In the genomic region with DNA sequence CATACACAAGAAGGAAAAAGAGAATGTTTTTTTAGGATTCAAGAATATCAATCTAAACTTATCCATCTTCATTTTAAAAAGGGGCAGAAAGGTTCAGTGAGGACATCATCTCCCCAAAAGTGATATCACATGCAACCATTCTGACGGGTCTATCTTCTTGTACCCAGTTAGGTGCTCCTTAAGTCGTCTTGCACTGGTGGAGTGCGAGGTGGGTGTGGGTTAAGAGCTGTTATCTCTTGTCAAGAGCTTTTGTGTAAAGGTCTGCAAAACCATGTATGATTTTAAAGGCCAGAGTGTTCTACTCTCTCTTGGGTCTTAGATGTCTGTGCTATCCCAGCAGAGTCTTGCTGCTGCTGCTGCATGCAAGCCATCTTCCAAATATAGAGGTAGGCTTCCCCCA, we compare ENCODE assay signal across 28 mouse cellular contexts. TPM values are rescaled to one million over a fixed set of nuclear protein-coding genes. Genes with fewer than 3 reads are reported as not detected.
DNase-seq lines count a peak whose midpoint lies in the region; ATAC-seq and TF ChIP-seq lines count a peak whose summit lies in the region.
"Had no signal": no experiment of that assay in that cellular context is flagged by ENCODE, and none has a peak within 500 bp of the region (broad histone marks: within the 10 kb centered on the region; RNA-seq: fewer than 3 reads in every experiment).

No protein-coding gene starts in this region.

- ATAC-seq in liver, postnatal 0 days = no peak
- ATAC-seq in liver, embryonic 11.5 days (replicated peaks; ENCODE audit: low FRiP score) = peak; percentile 61
- peak; percentile 19; the same call in 1 of the 2 replicates for ATAC-seq in liver, embryonic 14.5 days (ENCODE audit: insufficient read depth)
- peak; percentile 51 for ATAC-seq in megakaryocyte-erythroid progenitor cell, adult 5-6 weeks (replicated peaks; ENCODE audit: low FRiP score, low TSS enrichment, poor library complexity, severe bottlenecking)
- ATAC-seq: activated CD4-positive, CD25-positive, alpha-beta regulatory T cell, adult 4 months; forebrain, embryonic 13.5 days; forebrain, embryonic 16.5 days had no signal

- H3K4me1 ChIP-seq in liver, postnatal 0 days (ENCODE audit: insufficient read depth) = peaks cover 30% of the 10 kb centered on the region
- peaks cover 50% of the 10 kb centered on the region for H3K4me1 ChIP-seq in liver, embryonic 11.5 days (replicated peaks; ENCODE audit: control insufficient read depth, insufficient read depth, low read length)
- H3K4me1 ChIP-seq in liver, embryonic 14.5 days (replicated peaks; ENCODE audit: control insufficient read depth in 2 of 2, insufficient read depth in 2 of 2, low read length in 1 of 2) = peaks cover 56% of the 10 kb centered on the region in 2 experiments
- H3K4me1 ChIP-seq: forebrain, embryonic 13.5 days; hindbrain, embryonic 13.5 days had no signal

- TF ChIP-seq EP300 in liver, postnatal 0 days (IDR thresholded peaks at IDR 0.05; ENCODE audit: low read depth) = no peak
- 0 out of 2 replicates have a peak, but pooled peaks have one; percentile 26 for TF ChIP-seq EP300 in liver, embryonic 14.5 days (IDR thresholded peaks at IDR 0.05; ENCODE audit: low read depth)

- peak; percentile 62 for DNase-seq in liver
- no peak for DNase-seq in liver, postnatal 0 days
- DNase-seq in liver, embryonic 11.5 days (ENCODE audit: low spot score) = no peak
- DNase-seq in liver, embryonic 14.5 days (ENCODE audit: low read depth in 3 of 3, low spot score in 3 of 3) = no peak
- DNase-seq in left cerebral cortex, adult 8-10 months (ENCODE audit: low spot score in 2 of 2) = no peak
- DNase-seq in lung, postnatal 36 days = no peak
- DNase-seq: adrenal gland, adult 8-10 months; adrenal gland, postnatal 25 days; cerebellum, adult 11-12 months; cerebellum, adult 8-10 months; cerebellum, postnatal 14 days; gastrocnemius, adult 2 months; gastrocnemius, postnatal 14 days; heart, adult 18-20 months; heart, postnatal 10 days; heart, postnatal 36 days had no signal

- no peak overlapping the region for H3K9ac ChIP-seq in liver, postnatal 0 days (replicated peaks)
- no peak overlapping the region for H3K9ac ChIP-seq in liver, embryonic 11.5 days (ENCODE audit: low read depth, low read length)
- H3K9ac ChIP-seq in liver, embryonic 14.5 days (replicated peaks) = no peak overlapping the region
- H3K9ac ChIP-seq: forebrain, embryonic 13.5 days; heart, embryonic 12.5 days; heart, embryonic 15.5 days; hindbrain, embryonic 13.5 days had no signal

- no peak overlapping the region for H3K4me3 ChIP-seq in liver, postnatal 0 days (ENCODE audit: low read depth, low read length)
- no peak overlapping the region for H3K4me3 ChIP-seq in liver, embryonic 11.5 days (ENCODE audit: low read depth, low read length)
- H3K4me3 ChIP-seq in liver, embryonic 14.5 days (ENCODE audit: insufficient read depth in 1 of 2, low read depth in 2 of 2, low read length in 2 of 2) = no peak overlapping the region
- H3K4me3 ChIP-seq: forebrain, embryonic 10.5 days; forebrain, embryonic 13.5 days; gastrocnemius, adult 2 months; heart, embryonic 12.5 days; heart, embryonic 15.5 days; hindbrain, embryonic 10.5 days; hindbrain, embryonic 13.5 days had no signal

- 46% methylated on average over 3 of the region's 3 CpGs for WGBS in liver, postnatal 0 days (ENCODE audit: insufficient replicate concordance)
- WGBS in liver, embryonic 11.5 days = 45% methylated on average over 3 of the region's 3 CpGs
- WGBS in liver, embryonic 14.5 days (ENCODE audit: insufficient replicate concordance) = 17% methylated on average over 3 of the region's 3 CpGs

- H3K27me3 ChIP-seq in liver, postnatal 0 days (ENCODE audit: insufficient read depth, low read length) = no peaks in the 10 kb centered on the region
- H3K27me3 ChIP-seq in liver, embryonic 11.5 days (replicated peaks; ENCODE audit: control insufficient read depth, insufficient read depth, low read length) = no peaks in the 10 kb centered on the region
- no peaks in the 10 kb centered on the region for H3K27me3 ChIP-seq in liver, embryonic 14.5 days (ENCODE audit: control insufficient read depth, insufficient read depth, low read length)
- H3K27me3 ChIP-seq: forebrain, embryonic 13.5 days; heart, embryonic 12.5 days; heart, embryonic 15.5 days; hindbrain, embryonic 13.5 days had no signal

- H3K27ac ChIP-seq in liver, postnatal 0 days (ENCODE audit: low read depth) = no peak overlapping the region
- H3K27ac ChIP-seq in liver, embryonic 11.5 days (ENCODE audit: low read depth, low read length) = peak overlapping the region; percentile 46; the same call in 1 of the 2 replicates
- peak overlapping the region; percentile 29 for H3K27ac ChIP-seq in liver, embryonic 14.5 days
- H3K27ac ChIP-seq: forebrain, embryonic 10.5 days; forebrain, embryonic 13.5 days; gastrocnemius, adult 2 months; heart, embryonic 15.5 days; hindbrain, embryonic 10.5 days; hindbrain, embryonic 13.5 days had no signal

- no peaks in the 10 kb centered on the region for H3K9me3 ChIP-seq in liver, postnatal 0 days (ENCODE audit: low read length)
- no peaks in the 10 kb centered on the region for H3K9me3 ChIP-seq in liver, embryonic 11.5 days (ENCODE audit: control insufficient read depth, low read length)
- no peaks in the 10 kb centered on the region for H3K9me3 ChIP-seq in liver, embryonic 14.5 days (ENCODE audit: control insufficient read depth, low read length)
- H3K9me3 ChIP-seq: forebrain, embryonic 10.5 days; forebrain, embryonic 13.5 days; heart, embryonic 12.5 days; heart, embryonic 15.5 days; hindbrain, embryonic 10.5 days; hindbrain, embryonic 13.5 days had no signal

- H3K4me2 ChIP-seq in liver, postnatal 0 days (ENCODE audit: low read depth, low read length) = no peak overlapping the region
- no peak overlapping the region; the same call in 1 of the 2 replicates for H3K4me2 ChIP-seq in liver, embryonic 11.5 days
- no peak overlapping the region for H3K4me2 ChIP-seq in liver, embryonic 14.5 days (ENCODE audit: low read depth)
- H3K4me2 ChIP-seq: forebrain, embryonic 13.5 days; heart, embryonic 12.5 days; heart, embryonic 15.5 days; hindbrain, embryonic 13.5 days had no signal

- peaks cover 17% of the 10 kb centered on the region for H3K36me3 ChIP-seq in liver, postnatal 0 days (replicated peaks; ENCODE audit: insufficient read depth, low read length)
- no peaks in the 10 kb centered on the region for H3K36me3 ChIP-seq in liver, embryonic 11.5 days (ENCODE audit: control insufficient read depth, insufficient read depth, low read length)
- peaks cover 19% of the 10 kb centered on the region for H3K36me3 ChIP-seq in liver, embryonic 14.5 days (replicated peaks; ENCODE audit: control insufficient read depth, insufficient read depth, low read depth)
- H3K36me3 ChIP-seq: forebrain, embryonic 10.5 days; heart, embryonic 12.5 days; heart, embryonic 15.5 days; hindbrain, embryonic 10.5 days; hindbrain, embryonic 13.5 days had no signal

- no peak for TF ChIP-seq CTCF in liver, postnatal 0 days (IDR thresholded peaks at IDR 0.05; ENCODE audit: low read depth)
- TF ChIP-seq CTCF in liver, embryonic 14.5 days (IDR thresholded peaks at IDR 0.05; ENCODE audit: low read depth) = no peak

RNA-seq across cellular contexts. Expression of gene AA986860, which starts 15.0 kb away (rescaled TPM):
- polyA plus RNA-seq in liver, postnatal 0 days (2015; fragmentation: Nextera tagmentation; extraction: Ambion mirVana) = 1.1 and 1.4 TPM in 2 replicates
- 7.1 and 7.9 TPM in 2 replicates for polyA plus RNA-seq in liver, embryonic 11.5 days (2014; fragmentation: Nextera tagmentation; extraction: Ambion mirVana)
- polyA plus RNA-seq in liver, embryonic 14.5 days (2012; rRNA removed) = 3.6 and 3.7 TPM in 2 replicates
- 5.3 and 8.7 TPM in 2 replicates for polyA plus RNA-seq in liver, embryonic 14.5 days (2014; fragmentation: Nextera tagmentation; extraction: Ambion mirVana)
- total RNA-seq in megakaryocyte-erythroid progenitor cell, adult 5-6 weeks (2014; fragmentation: Nextera tagmentation) = 0.66 and 1.5 TPM in 2 replicates
- total RNA-seq in megakaryocyte-erythroid progenitor cell, adult 5-6 weeks (2017) = 0.50 and 0.94 TPM in 2 replicates
- 1 to 10 TPM; 1.9 to 2.5 (median 2.1) TPM for total RNA-seq in left cerebral cortex, adult 8-10 months (2022)

RNA-seq across cellular contexts. Expression of gene Pfkfb2, which starts 17.8 kb away (rescaled TPM):
- polyA plus RNA-seq in liver, postnatal 0 days (2015; fragmentation: Nextera tagmentation; extraction: Ambion mirVana) = 2.0 and 2.6 TPM in 2 replicates
- polyA plus RNA-seq in liver, embryonic 11.5 days (2014; fragmentation: Nextera tagmentation; extraction: Ambion mirVana) = 4.9 and 6.1 TPM in 2 replicates
- polyA plus RNA-seq in liver, embryonic 14.5 days (2012; rRNA removed) = 6.4 and 7.2 TPM in 2 replicates
- polyA plus RNA-seq in liver, embryonic 14.5 days (2014; fragmentation: Nextera tagmentation; extraction: Ambion mirVana) = 1.7 and 3.6 TPM in 2 replicates
- 22.6 and 26.7 TPM in 2 replicates for total RNA-seq in megakaryocyte-erythroid progenitor cell, adult 5-6 weeks (2014; fragmentation: Nextera tagmentation)
- total RNA-seq in megakaryocyte-erythroid progenitor cell, adult 5-6 weeks (2017) = 16.0 and 18.3 TPM in 2 replicates
- 10 to 100 TPM; 44.4 to 48.1 (median 46.4) TPM for total RNA-seq in left cerebral cortex, adult 8-10 months (2022)

RNA-seq across cellular contexts. Expression of gene Yod1, which starts 29.7 kb away (rescaled TPM):
- polyA plus RNA-seq in liver, postnatal 0 days (2015; fragmentation: Nextera tagmentation; extraction: Ambion mirVana) = 17.3 and 20.3 TPM in 2 replicates
- 26.5 and 26.6 TPM in 2 replicates for polyA plus RNA-seq in liver, embryonic 11.5 days (2014; fragmentation: Nextera tagmentation; extraction: Ambion mirVana)
- polyA plus RNA-seq in liver, embryonic 14.5 days (2012; rRNA removed) = 4.3 and 5.8 TPM in 2 replicates
- polyA plus RNA-seq in liver, embryonic 14.5 days (2014; fragmentation: Nextera tagmentation; extraction: Ambion mirVana) = 19.0 and 22.8 TPM in 2 replicates
- 14.4 and 15.9 TPM in 2 replicates for total RNA-seq in megakaryocyte-erythroid progenitor cell, adult 5-6 weeks (2014; fragmentation: Nextera tagmentation)
- 12.4 and 15.7 TPM in 2 replicates for total RNA-seq in megakaryocyte-erythroid progenitor cell, adult 5-6 weeks (2017)
- total RNA-seq in left cerebral cortex, adult 8-10 months (2022) = 10 to 100 TPM; 14.2 to 16.7 (median 16.2) TPM

RNA-seq across cellular contexts. Expression of gene Gm29427, which starts 31.2 kb away (rescaled TPM):
- polyA plus RNA-seq in liver, postnatal 0 days (2015; fragmentation: Nextera tagmentation; extraction: Ambion mirVana) = 0.07 TPM in 1 of 2 replicates, not detected in the other
- polyA plus RNA-seq in liver, embryonic 11.5 days (2014; fragmentation: Nextera tagmentation; extraction: Ambion mirVana) = not detected in 2 replicates
- not detected in 2 replicates for polyA plus RNA-seq in liver, embryonic 14.5 days (2012; rRNA removed)
- not detected in 2 replicates for polyA plus RNA-seq in liver, embryonic 14.5 days (2014; fragmentation: Nextera tagmentation; extraction: Ambion mirVana)
- total RNA-seq in megakaryocyte-erythroid progenitor cell, adult 5-6 weeks (2014; fragmentation: Nextera tagmentation) = not detected in 2 replicates
- total RNA-seq in megakaryocyte-erythroid progenitor cell, adult 5-6 weeks (2017) = 0.19 TPM in 1 of 2 replicates, not detected in the other
- total RNA-seq in left cerebral cortex, adult 8-10 months (2022) = under 1 TPM in 1 of 4 experiments, not detected in 3; 0.22 TPM
- total RNA-seq: heart, postnatal 10 days had no signal
- polyA plus RNA-seq: activated CD4-positive, CD25-positive, alpha-beta regulatory T cell, adult 4 months; brain, embryonic 14.5 days; embryonic facial prominence, embryonic 11.5 days; embryonic facial prominence, embryonic 14.5 days; forebrain, embryonic 10.5 days; forebrain, embryonic 13.5 days; heart, embryonic 12.5 days; heart, embryonic 15.5 days; hindbrain, embryonic 10.5 days had no signal

RNA-seq across cellular contexts. Expression of gene Fcamr, which starts 53.9 kb away (rescaled TPM):
- polyA plus RNA-seq in liver, postnatal 0 days (2015; fragmentation: Nextera tagmentation; extraction: Ambion mirVana) = not detected in 2 replicates
- polyA plus RNA-seq in liver, embryonic 11.5 days (2014; fragmentation: Nextera tagmentation; extraction: Ambion mirVana) = not detected in 2 replicates
- polyA plus RNA-seq in liver, embryonic 14.5 days (2012; rRNA removed) = not detected in 2 replicates
- not detected in 2 replicates for polyA plus RNA-seq in liver, embryonic 14.5 days (2014; fragmentation: Nextera tagmentation; extraction: Ambion mirVana)
- not detected in 2 replicates for total RNA-seq in megakaryocyte-erythroid progenitor cell, adult 5-6 weeks (2014; fragmentation: Nextera tagmentation)
- total RNA-seq in megakaryocyte-erythroid progenitor cell, adult 5-6 weeks (2017) = not detected in 2 replicates
- not detected for total RNA-seq in left cerebral cortex, adult 8-10 months (2022)
- total RNA-seq: adrenal gland, postnatal 25 days; gastrocnemius, postnatal 14 days had no signal
- polyA plus RNA-seq: activated CD4-positive, CD25-positive, alpha-beta regulatory T cell, adult 4 months; embryonic facial prominence, embryonic 11.5 days; forebrain, embryonic 10.5 days; forebrain, embryonic 13.5 days; forebrain, embryonic 16.5 days; hindbrain, embryonic 10.5 days; hindbrain, embryonic 13.5 days had no signal
